Mouse (Mus musculus) inflammation-experienced regulatory T-cells, adult 6 months (primary cell): ENCODE measurements around the gene Rbms1. TPM values are rescaled to one million over a fixed set of nuclear protein-coding genes. Genes with fewer than 3 reads are reported as not detected.

Source experiments
- ATAC-seq: one replicate; pipeline ENCODE4 v1.8.0; 2017
- polyA plus RNA-seq, 3 experiments: library from polyadenylated mRNA; unstranded; fragments of 100-300 nt; shearing (Covaris generic); gene quantifications; one replicate each; pipeline ENCODE4 v1.2.1; 2017

Rbms1 gene
- polyA plus RNA-seq, 3 experiments from 2014 or later: 16.6 to 26.0 (median 22.2) TPM

- peak; percentile 61 for ATAC-seq
Observed at GRCm38 (mm10) chr2:60877543-60878386, 85.2 kb downstream of the Rbms1 start.

GRCm38 (mm10) chr2:60876891-60877290 is 86.1 kb downstream of the Rbms1 start:
- no peak for ATAC-seq

GRCm38 (mm10) chr2:60872095-60872811 is 90.7 kb downstream of the Rbms1 start:
- ATAC-seq: no peak

GRCm38 (mm10) chr2:60871001-60871400 is 92.0 kb downstream of the Rbms1 start:
- no peak for ATAC-seq

GRCm38 (mm10) chr2:60870450-60870849 is 92.5 kb downstream of the Rbms1 start:
- ATAC-seq: no peak

- ATAC-seq: no peak
Observed at GRCm38 (mm10) chr2:60869001-60869743, 93.8 kb downstream of the Rbms1 start.

GRCm38 (mm10) chr2:60868060-60868662 is 94.8 kb downstream of the Rbms1 start:
- peak; percentile 71 for ATAC-seq

- ATAC-seq: peak; percentile 67
Observed at GRCm38 (mm10) chr2:60867304-60867703, 95.7 kb downstream of the Rbms1 start.

- no peak for ATAC-seq
Observed at GRCm38 (mm10) chr2:60865869-60866268, 97.1 kb downstream of the Rbms1 start.

GRCm38 (mm10) chr2:60864977-60865376 is 98.0 kb downstream of the Rbms1 start:
- no peak for ATAC-seq

GRCm38 (mm10) chr2:60864256-60864795 is 98.7 kb downstream of the Rbms1 start:
- no peak for ATAC-seq

GRCm38 (mm10) chr2:60863827-60864226 is 99.2 kb downstream of the Rbms1 start:
- ATAC-seq: no peak

- no peak for ATAC-seq
Observed at GRCm38 (mm10) chr2:60862913-60863711, 99.9 kb downstream of the Rbms1 start.

- no peak for ATAC-seq
Observed at GRCm38 (mm10) chr2:60858116-60858515, 104.9 kb downstream of the Rbms1 start.

- ATAC-seq: no peak
Observed at GRCm38 (mm10) chr2:60856097-60856496, 106.9 kb downstream of the Rbms1 start.

GRCm38 (mm10) chr2:60855006-60855405 is 108.0 kb downstream of the Rbms1 start:
- ATAC-seq: peak; percentile 79

- no peak for ATAC-seq
Observed at GRCm38 (mm10) chr2:60851898-60852297, 111.1 kb downstream of the Rbms1 start.

- ATAC-seq: no peak
Observed at GRCm38 (mm10) chr2:60851057-60851718, 111.8 kb downstream of the Rbms1 start.

- ATAC-seq: no peak
Observed at GRCm38 (mm10) chr2:60848478-60848877, 114.5 kb downstream of the Rbms1 start.

GRCm38 (mm10) chr2:60847984-60848383 is 115.0 kb downstream of the Rbms1 start:
- no peak for ATAC-seq
